Mouse (Mus musculus) spleen, postnatal 0 days (tissue): Measurements from ENCODE around the gene Duox2. TPM values are rescaled to one million over a fixed set of nuclear protein-coding genes. Genes with fewer than 3 reads are reported as not detected.

Source experiments
- polyA plus RNA-seq: library from polyadenylated mRNA; unstranded; fragments of >200 nt; fragmentation: Nextera tagmentation; extraction: Ambion mirVana; gene quantifications from 2 replicates; pipeline ENCODE4 v1.2.1, GENCODE M21; 2015

The Duox2 gene
- 0.04 TPM in 1 of 2 replicates, not detected in the other for polyA plus RNA-seq

GRCm38 (mm10) chr2:122298096-122298499 is at the start of gene Duox2:
Gene Duox2 (minus strand): TSS chr2:122298449.

DNA sequence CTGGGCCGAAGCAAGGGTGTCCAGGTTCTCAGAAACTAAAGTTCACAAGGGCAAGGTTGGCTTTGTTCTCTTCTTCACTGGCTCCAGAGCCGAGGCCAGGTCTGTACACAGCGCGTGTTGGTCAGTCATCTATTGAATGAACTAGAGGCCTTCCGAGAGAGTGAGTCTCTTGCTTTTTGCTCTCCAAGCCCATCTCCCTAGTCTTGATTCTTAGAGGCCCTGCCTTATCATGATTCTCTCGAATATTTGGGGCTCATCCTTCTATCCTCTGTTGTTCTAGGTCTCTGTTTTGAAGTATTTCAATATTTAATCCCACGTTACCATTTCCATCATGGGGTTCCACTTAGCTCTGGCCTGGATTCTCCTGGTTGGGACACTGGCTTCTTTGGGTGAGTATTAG is 17.1 kb upstream of the Duox2 start, which contains the start of gene Duox1:
Gene Duox1 (plus strand): TSS at position 301 of the 400 bp plus-strand sequence.

GRCm38 (mm10) chr2:122313536-122313935 is 15.3 kb upstream of the Duox2 start, which contains the start of gene Duoxa1:
Gene Duoxa1 (minus strand): TSS chr2:122313730.

DNA sequence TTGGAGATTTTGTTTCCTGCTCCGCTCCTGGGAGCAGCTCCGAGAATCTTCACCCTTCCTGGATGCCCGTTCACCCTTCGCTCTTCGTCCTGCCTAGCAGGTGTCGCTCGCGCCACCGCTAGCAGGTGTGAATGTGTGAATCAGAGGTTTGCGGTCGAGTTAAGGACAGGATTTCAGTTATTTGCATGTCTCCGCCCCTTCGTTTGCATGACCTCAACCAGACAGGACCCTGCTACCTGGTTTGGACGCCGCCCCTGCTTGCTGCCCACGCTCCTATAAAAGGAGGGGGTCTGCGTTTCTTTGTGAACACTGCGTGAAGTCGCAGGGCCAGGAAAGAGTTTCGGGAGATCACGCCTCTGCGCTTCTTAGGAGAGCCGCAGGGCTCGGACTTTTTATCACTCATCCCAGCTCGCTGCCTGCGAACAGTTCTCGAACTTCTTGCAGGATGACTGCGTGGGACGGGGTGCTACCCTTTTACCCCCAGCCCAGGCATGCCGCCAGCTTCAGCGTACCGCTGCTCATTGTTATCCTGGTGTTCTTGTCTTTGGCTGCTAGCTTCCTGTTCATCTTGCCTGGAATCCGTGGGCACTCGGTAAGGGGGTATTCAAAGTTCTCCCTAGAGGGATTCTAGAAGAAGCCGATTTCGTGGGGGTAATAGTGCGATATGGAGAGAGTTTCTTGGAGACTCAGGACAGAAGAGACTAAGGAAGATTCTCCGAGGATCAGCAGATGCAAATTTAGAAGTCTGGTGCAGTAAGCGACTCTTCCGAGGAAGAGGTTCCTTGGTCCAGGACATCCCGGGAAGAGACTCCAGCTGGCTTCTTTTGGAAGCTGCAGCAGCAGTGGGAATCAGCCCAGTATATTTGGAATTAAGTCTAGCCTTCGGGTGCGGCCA is 594 bp upstream of the Duox2 start, which contains the start of gene Duoxa2:
Gene Duoxa2 (plus strand): TSS at position 305 of the 895 bp plus-strand sequence.

DNA sequence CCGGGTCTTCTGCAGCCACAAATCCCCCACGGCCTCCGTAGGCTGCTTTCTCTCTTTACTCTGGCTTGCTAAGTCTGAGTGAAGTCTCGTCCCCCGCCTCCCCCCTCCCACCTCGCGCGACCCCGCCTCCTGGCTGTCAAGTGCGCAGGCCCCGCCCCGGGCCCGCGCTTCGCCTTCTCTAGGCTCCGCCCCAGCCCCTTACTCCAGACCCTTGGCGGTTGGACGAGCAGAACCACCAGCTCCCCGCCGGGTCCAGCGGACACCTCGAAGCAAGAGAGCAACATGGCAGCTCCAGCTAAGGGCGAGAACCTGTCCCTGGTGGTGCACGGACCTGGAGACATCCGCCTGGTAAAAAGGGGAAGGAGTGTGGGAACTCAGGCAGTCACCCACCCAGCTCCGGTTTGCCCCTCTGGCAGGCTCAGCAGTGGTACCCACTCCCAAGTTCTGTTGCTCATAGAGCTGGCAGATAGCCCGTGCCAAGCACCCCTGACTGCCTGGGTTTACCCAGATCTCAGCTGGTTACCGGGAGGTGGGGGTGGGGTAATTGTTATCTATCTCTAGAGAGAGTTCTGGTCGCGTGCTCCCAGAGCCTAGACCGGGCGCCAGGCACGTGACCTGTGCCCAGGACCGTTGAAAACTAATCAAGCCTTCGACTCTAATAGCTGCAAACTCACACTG is 63.5 kb downstream of the Duox2 start, which contains the start of gene Sord:
Gene Sord (plus strand): TSS at position 139 of the 678 bp plus-strand sequence.

Other genes with a start within 250 kb of the Duox2 start
- gene Spg11, start 180.1 kb downstream of the Duox2 start, polyA plus RNA-seq: 2.8 and 3.2 TPM in 2 replicates
- 646 and 799 TPM in 2 replicates for gene B2m, start 150.8 kb downstream of the Duox2 start, polyA plus RNA-seq
- gene Trim69, start 137.7 kb downstream of the Duox2 start, polyA plus RNA-seq: not detected in 2 replicates
- 0.15 and 0.18 TPM in 2 replicates for gene Patl2, start 112.3 kb downstream of the Duox2 start, polyA plus RNA-seq
- gene Terb2, start 112.2 kb downstream of the Duox2 start, polyA plus RNA-seq: not detected in 2 replicates
- 43.3 and 45.4 TPM in 2 replicates for gene Sord, start 63.7 kb downstream of the Duox2 start, polyA plus RNA-seq
- not detected in 2 replicates for gene Duoxa2, start 451 bp upstream of the Duox2 start, polyA plus RNA-seq
- not detected in 2 replicates for gene Duoxa1, start 15.3 kb upstream of the Duox2 start, polyA plus RNA-seq
- not detected in 2 replicates for gene Duox1, start 17.2 kb upstream of the Duox2 start, polyA plus RNA-seq
- gene Shf, start 70.7 kb upstream of the Duox2 start, polyA plus RNA-seq: 2.1 and 3.1 TPM in 2 replicates
- 3.6 and 5.3 TPM in 2 replicates for gene Slc28a2, start 128.0 kb upstream of the Duox2 start, polyA plus RNA-seq
- 0.06 and 0.07 TPM in 2 replicates for gene Gm14085, start 186.5 kb upstream of the Duox2 start, polyA plus RNA-seq